ENCODE assay signal across 10 mouse cellular contexts in genomic region chr12:16958851-16959250, GRCm38 (mm10). TPM values are rescaled to one million over a fixed set of nuclear protein-coding genes. Genes with fewer than 3 reads are reported as not detected.
DNase-seq lines count a peak whose midpoint lies in the region; ATAC-seq and TF ChIP-seq lines count a peak whose summit lies in the region.
"Had no signal": no experiment of that assay in that cellular context is flagged by ENCODE, and none has a peak within 500 bp of the region (broad histone marks: within the 10 kb centered on the region; RNA-seq: fewer than 3 reads in every experiment).

No protein-coding gene starts in this region.

- H3K36me3 ChIP-seq in hindbrain, postnatal 0 days (ENCODE audit: insufficient read depth, low read length): peaks cover 36% of the 10 kb centered on the region; the same call in 1 of the 2 replicates
- H3K36me3 ChIP-seq in hindbrain, embryonic 14.5 days (replicated peaks; ENCODE audit: control insufficient read depth, insufficient read depth): peaks cover 59% of the 10 kb centered on the region
- peaks cover 67% of the 10 kb centered on the region for H3K36me3 ChIP-seq in lung, embryonic 14.5 days (ENCODE audit: insufficient read depth)
- peaks cover 89% of the 10 kb centered on the region for H3K36me3 ChIP-seq in midbrain, embryonic 10.5 days

- H3K9ac ChIP-seq in hindbrain, postnatal 0 days (replicated peaks; ENCODE audit: low read length): no peak overlapping the region
- no peak overlapping the region for H3K9ac ChIP-seq in hindbrain, embryonic 14.5 days
- no peak overlapping the region for H3K9ac ChIP-seq in lung, embryonic 14.5 days

- DNase-seq in hindbrain, postnatal 0 days (ENCODE audit: low spot score): peak; percentile 18
- no peak for DNase-seq in hindbrain, embryonic 14.5 days (ENCODE audit: low spot score)
- peak; percentile 57 for DNase-seq in CD4-positive, CD25-positive, alpha-beta regulatory T cell, adult 2 months (ENCODE audit: low read depth, low spot score)
- peak; percentile 30 for DNase-seq in brain, adult 2 months (ENCODE audit: low read depth, low spot score)
- peak; percentile 64 for DNase-seq in lung, embryonic 14.5 days
- DNase-seq in frontal cortex, postnatal 10 days (ENCODE audit: low spot score in 2 of 2): no peak
- DNase-seq in layer of hippocampus, adult 9-10 months (ENCODE audit: low spot score): no peak
- DNase-seq in midbrain, embryonic 10.5 days (ENCODE audit: low spot score): no peak

- H3K9me3 ChIP-seq in hindbrain, postnatal 0 days (ENCODE audit: low read length): no peaks in the 10 kb centered on the region
- H3K9me3 ChIP-seq in hindbrain, embryonic 14.5 days (ENCODE audit: control insufficient read depth, low read length): no peaks in the 10 kb centered on the region
- H3K9me3 ChIP-seq in lung, embryonic 14.5 days (ENCODE audit: low read depth, low read length): no peaks in the 10 kb centered on the region
- H3K9me3 ChIP-seq in midbrain, embryonic 10.5 days (replicated peaks): no peaks in the 10 kb centered on the region

- H3K4me2 ChIP-seq in hindbrain, postnatal 0 days (ENCODE audit: low read depth, low read length): no peak overlapping the region
- no peak overlapping the region for H3K4me2 ChIP-seq in hindbrain, embryonic 14.5 days (replicated peaks)
- H3K4me2 ChIP-seq in lung, embryonic 14.5 days: no peak overlapping the region

- no peak overlapping the region for H3K27ac ChIP-seq in hindbrain, postnatal 0 days
- no peak overlapping the region for H3K27ac ChIP-seq in hindbrain, embryonic 14.5 days
- no peak overlapping the region for H3K27ac ChIP-seq in lung, embryonic 14.5 days (ENCODE audit: low read depth)
- no peak overlapping the region for H3K27ac ChIP-seq in midbrain, embryonic 10.5 days (replicated peaks)

- H3K4me1 ChIP-seq in hindbrain, postnatal 0 days (ENCODE audit: insufficient read depth, low read length): no peaks in the 10 kb centered on the region
- H3K4me1 ChIP-seq in hindbrain, embryonic 14.5 days (replicated peaks; ENCODE audit: control insufficient read depth, insufficient read depth, low read length): no peaks in the 10 kb centered on the region
- no peaks in the 10 kb centered on the region for H3K4me1 ChIP-seq in lung, embryonic 14.5 days (ENCODE audit: insufficient read depth)
- no peaks in the 10 kb centered on the region for H3K4me1 ChIP-seq in midbrain, embryonic 10.5 days

- 64% methylated on average over 1 of the region's 1 CpGs for WGBS in hindbrain, postnatal 0 days
- 55% methylated on average over 1 of the region's 1 CpGs for WGBS in hindbrain, embryonic 14.5 days
- WGBS in lung, embryonic 14.5 days: 68% methylated on average over 1 of the region's 1 CpGs
- WGBS in midbrain, embryonic 10.5 days: 66% methylated on average over 1 of the region's 1 CpGs

- ATAC-seq in hindbrain, postnatal 0 days: no peak
- ATAC-seq in hindbrain, embryonic 14.5 days (ENCODE audit: low FRiP score): no peak
- no peak for ATAC-seq in lung, embryonic 14.5 days (ENCODE audit: insufficient read depth)
- ATAC-seq: midbrain, embryonic 16.5 days had no signal

- no peaks in the 10 kb centered on the region for H3K27me3 ChIP-seq in hindbrain, postnatal 0 days (ENCODE audit: insufficient read depth, low read length)
- H3K27me3 ChIP-seq in hindbrain, embryonic 14.5 days (ENCODE audit: control insufficient read depth, insufficient read depth, low read length): no peaks in the 10 kb centered on the region
- no peaks in the 10 kb centered on the region for H3K27me3 ChIP-seq in lung, embryonic 14.5 days (ENCODE audit: insufficient read depth, low read length)
- no peaks in the 10 kb centered on the region for H3K27me3 ChIP-seq in midbrain, embryonic 10.5 days (ENCODE audit: low read depth, poor library complexity, severe bottlenecking)

- H3K4me3 ChIP-seq in hindbrain, postnatal 0 days (ENCODE audit: low read length): no peak overlapping the region
- H3K4me3 ChIP-seq in hindbrain, embryonic 14.5 days (replicated peaks; ENCODE audit: low read length): no peak overlapping the region
- no peak overlapping the region for H3K4me3 ChIP-seq in lung, embryonic 14.5 days (ENCODE audit: low read depth, low read length)
- H3K4me3 ChIP-seq in midbrain, embryonic 10.5 days: no peak overlapping the region

- peak; percentile 52 for TF ChIP-seq CTCF in hindbrain, postnatal 0 days (IDR thresholded peaks at IDR 0.05; ENCODE audit: low read depth)
- TF ChIP-seq CTCF in lung, embryonic 14.5 days (IDR thresholded peaks at IDR 0.05; ENCODE audit: low read depth): peak; percentile 57

RNA-seq across cellular contexts. Expression of gene Pqlc3, which starts 41.4 kb away (rescaled TPM):
- 2.6 and 4.3 TPM in 2 replicates for total RNA-seq in hindbrain, postnatal 0 days (2014; rRNA removed)
- polyA plus RNA-seq in hindbrain, postnatal 0 days (2015; fragmentation: Nextera tagmentation; extraction: Ambion mirVana): 2.2 and 2.5 TPM in 2 replicates
- 1.6 and 1.9 TPM in 2 replicates for polyA plus RNA-seq in hindbrain, embryonic 14.5 days (2014; fragmentation: Nextera tagmentation; extraction: Ambion mirVana)
- polyA plus RNA-seq in lung, embryonic 14.5 days (2014; fragmentation: Nextera tagmentation; extraction: Ambion mirVana): 3.7 and 3.8 TPM in 2 replicates
- polyA plus RNA-seq in midbrain, embryonic 10.5 days (2016; fragmentation: Nextera tagmentation; extraction: Ambion mirVana): 3.3 and 3.5 TPM in 2 replicates

RNA-seq across cellular contexts. Expression of gene 2410004P03Rik, which starts 52.7 kb away (rescaled TPM):
- total RNA-seq in hindbrain, postnatal 0 days (2014; rRNA removed): 7.5 and 8.6 TPM in 2 replicates
- polyA plus RNA-seq in hindbrain, postnatal 0 days (2015; fragmentation: Nextera tagmentation; extraction: Ambion mirVana): 7.8 and 10.4 TPM in 2 replicates
- polyA plus RNA-seq in hindbrain, embryonic 14.5 days (2014; fragmentation: Nextera tagmentation; extraction: Ambion mirVana): 7.7 and 8.2 TPM in 2 replicates
- polyA plus RNA-seq in lung, embryonic 14.5 days (2014; fragmentation: Nextera tagmentation; extraction: Ambion mirVana): 0.26 and 0.29 TPM in 2 replicates
- polyA plus RNA-seq in midbrain, embryonic 10.5 days (2016; fragmentation: Nextera tagmentation; extraction: Ambion mirVana): 0.42 and 1.3 TPM in 2 replicates
- total RNA-seq: adrenal gland, postnatal 36 days had no signal

Comparison
In these comparisons a context has a peak if more than half of its experiments do, and no peak if none do; other contexts are left out.
1. DNase-seq: peak in hindbrain, postnatal 0 days (single experiment), CD4-positive, CD25-positive, alpha-beta regulatory T cell, adult 2 months (single experiment), brain, adult 2 months (single experiment) and lung, embryonic 14.5 days (single experiment); none in hindbrain, embryonic 14.5 days (single experiment), frontal cortex, postnatal 10 days (0 of 2), layer of hippocampus, adult 9-10 months (single experiment) and midbrain, embryonic 10.5 days (single experiment).